Mouse (Mus musculus) gastrocnemius, postnatal 25 days (tissue): ENCODE measurements around the gene Lnpep. TPM values are rescaled to one million over a fixed set of nuclear protein-coding genes. Genes with fewer than 3 reads are reported as not detected.
"Not testable (repeated sequence)": the region's sequence is repeated elsewhere in the genome, so short reads cannot be mapped to it uniquely, and the experiment has no call there.

Source experiments
- DNase-seq: peaks from one replicate; pipeline ENCODE4 v3.0.0; 2022
- long read RNA-seq, 2 experiments: library from polyadenylated mRNA; stranded (forward); transcript quantifications; one replicate each; pipeline ENCODE4 v2.0.0; 2021
- total RNA-seq, 2 experiments: library from RNA; stranded (reverse); gene quantifications; 1 replicate in 1 of 2; 2 replicates in 1 of 2; pipeline ENCODE4 v1.2.3; 2021

Lnpep gene
- total RNA-seq: 10 to 100 TPM; 68.2 to 68.4 TPM
- long read RNA-seq, experiment 1, partial matches to known transcripts: 0 of 8 reads
- long read RNA-seq, experiment 1, other reads (novel, unspliced or antisense): 8 of 8 reads
- long read RNA-seq, experiment 2, full-length matches to known transcripts: 2 of 11 reads
- long read RNA-seq, experiment 2, partial matches to known transcripts: 0 of 11 reads
- long read RNA-seq, experiment 2, other reads (novel, unspliced or antisense): 9 of 11 reads

DNA sequence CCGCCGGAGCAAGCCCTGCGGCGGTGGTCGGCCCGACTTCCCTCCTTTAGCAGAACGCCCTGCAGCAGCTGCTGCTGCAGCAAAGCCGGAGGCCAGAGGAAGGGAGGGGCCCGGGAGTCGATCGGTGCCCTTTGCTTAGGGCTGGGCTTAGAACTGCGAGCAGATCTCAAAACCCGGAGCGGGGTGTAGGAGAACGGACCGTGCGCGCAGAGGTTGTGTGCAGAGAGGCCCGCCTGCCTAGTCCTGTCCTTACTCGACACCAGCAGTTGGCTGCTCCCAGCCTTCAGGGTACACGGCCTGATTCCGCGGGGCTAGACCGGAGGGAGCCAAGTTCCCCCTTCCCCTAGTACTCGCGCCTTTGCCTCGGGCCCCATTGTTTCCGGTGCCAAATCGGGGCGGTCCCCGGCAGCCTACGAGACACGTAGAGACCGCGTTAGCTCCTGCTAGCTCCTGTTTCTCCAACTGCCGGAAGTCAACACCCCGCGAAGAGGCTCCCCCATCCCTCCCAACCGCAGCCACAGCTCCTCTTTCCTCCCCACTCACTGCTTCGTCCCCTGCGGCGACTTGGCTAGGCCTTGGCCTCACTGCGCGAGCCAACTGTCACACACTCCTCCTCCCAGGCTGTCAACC lies at the start of gene Lnpep:
Gene Lnpep, minus strand, starts transcription at position 94 of the 630 bp plus-strand sequence.
- peak; percentile 95 for DNase-seq

DNA sequence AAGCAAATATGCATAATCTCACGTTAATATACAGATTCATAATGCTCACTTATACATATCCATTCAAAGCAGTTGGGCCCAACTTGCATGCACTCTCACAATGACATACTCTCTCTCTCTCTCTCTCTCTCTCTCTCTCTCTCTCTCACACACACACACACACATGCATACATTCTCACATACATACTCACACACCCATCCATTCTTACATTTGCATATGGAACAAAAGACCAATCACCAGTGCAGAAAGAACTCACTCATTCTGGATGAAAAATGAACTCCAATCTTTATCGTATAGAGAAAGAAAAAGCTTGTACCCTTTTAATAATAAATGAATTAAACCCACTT lies 31.0 kb upstream of the Lnpep start:
- no peak for DNase-seq

DNA sequence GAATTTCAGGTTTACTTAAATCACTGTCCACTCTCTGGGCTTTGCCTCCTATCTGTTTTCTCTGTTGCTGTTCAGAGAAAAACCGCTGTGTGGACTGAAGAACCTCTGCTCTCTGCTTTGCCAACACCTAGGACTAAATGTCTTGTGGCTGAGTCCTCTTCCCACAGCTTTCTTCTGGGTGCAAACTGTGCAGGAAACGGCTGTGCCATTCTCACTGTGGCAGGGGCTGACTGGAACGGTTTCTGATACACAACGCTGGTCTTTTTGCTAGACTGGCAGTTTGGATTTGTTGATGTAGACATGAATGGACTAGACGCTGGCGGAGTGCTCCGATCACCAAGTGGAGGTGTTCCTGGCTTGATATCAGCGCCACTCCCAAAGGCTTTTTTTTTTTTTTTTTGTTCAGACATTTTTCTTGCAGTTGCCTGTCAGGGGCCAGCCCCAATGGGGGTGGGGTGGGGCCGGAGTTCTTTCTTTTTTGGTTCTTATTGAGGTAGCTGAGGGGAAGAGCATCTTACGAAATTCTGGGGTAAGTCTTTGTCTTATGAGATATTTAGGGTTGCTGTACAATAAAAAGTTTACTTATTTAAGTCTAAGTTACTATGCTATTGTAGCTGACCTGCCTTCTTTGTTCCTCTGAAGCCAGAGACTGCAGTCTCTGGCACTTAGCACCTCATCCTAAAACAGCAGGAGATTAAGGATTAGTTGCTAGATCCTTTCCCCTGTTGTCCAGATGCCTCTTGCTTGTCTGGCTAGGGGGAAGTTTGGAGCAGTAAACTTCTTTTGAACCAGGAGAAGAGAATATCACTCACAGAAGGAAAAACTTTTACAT lies 30.4 kb upstream of the Lnpep start:
- DNase-seq: no peak

DNA sequence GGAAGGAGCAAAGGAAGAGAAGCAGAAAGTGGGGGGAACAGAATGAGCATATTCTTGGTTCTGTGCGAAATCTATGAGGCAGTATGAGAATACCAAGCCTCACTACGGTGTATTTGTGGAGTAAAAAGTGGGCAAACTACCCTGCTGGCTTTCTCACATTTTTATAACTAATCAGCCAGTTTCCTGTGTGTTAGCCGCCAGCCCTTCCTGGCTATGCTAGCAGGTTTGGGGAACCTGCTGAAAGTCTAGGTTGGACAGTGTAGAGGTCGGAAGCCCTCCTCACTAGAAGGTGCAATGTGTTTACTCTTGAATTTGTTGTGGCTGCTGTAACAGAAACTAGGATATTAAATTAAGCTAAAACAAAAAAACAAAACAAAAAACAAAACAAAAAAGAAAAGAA lies 27.7 kb upstream of the Lnpep start:
- DNase-seq: no peak

DNA sequence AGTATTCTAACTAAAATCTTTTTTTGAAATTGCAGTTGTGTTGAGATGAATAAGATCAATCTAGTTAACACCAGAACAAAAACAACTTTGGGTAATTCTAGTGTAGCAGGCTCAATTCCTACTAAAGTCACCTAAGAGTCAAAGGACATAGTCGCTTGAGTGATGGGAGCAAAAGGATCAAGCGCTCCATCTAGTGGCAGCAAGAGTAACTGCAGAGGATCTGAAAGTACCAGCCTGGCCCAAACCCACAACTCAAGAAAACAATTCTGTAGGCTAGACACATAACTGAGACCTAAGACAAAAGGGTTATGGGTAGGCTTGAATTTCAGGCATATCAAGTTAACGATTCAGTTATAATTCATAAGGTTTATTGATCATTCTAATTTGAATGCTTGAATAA lies 20.9 kb upstream of the Lnpep start:
- DNase-seq: no peak

DNA sequence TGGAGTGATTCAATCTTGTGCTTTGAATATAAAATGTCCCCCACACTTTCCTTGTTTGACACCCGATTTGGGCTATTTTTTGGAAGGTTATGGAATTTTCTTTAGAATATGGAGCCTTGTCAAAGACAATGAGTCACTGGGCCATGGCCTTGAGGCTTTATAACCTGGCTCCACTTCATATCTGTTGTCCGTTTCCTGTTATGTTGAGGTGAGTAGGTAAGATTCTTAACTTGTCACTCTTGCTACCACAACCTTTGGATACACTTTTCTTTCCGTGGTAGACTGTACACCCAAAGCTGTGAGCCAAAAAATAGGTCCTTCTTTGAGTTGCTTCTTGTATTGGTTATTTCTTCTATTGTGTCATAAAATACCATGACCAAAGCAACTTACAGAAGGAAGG lies 12.5 kb upstream of the Lnpep start:
- no peak for DNase-seq

DNA sequence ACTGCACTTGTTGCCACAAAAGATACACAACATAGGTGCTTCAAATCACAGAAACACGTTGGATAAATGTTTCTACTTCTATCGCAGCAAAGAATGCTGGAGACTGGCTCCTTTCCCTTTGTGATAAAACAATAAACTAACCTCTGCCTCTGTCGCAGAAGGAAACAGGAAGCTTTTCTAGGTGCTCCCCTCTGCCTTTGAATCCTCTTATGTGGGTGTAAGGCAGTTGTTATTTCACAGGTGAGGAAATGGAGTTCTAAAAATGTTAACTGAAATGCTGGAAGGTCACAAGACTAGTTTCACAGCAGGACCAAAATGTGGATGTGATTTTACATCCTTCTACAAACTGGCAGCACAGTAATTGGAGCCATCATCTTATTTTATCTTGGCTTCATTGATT lies 11.3 kb upstream of the Lnpep start:
- DNase-seq: no peak

DNA sequence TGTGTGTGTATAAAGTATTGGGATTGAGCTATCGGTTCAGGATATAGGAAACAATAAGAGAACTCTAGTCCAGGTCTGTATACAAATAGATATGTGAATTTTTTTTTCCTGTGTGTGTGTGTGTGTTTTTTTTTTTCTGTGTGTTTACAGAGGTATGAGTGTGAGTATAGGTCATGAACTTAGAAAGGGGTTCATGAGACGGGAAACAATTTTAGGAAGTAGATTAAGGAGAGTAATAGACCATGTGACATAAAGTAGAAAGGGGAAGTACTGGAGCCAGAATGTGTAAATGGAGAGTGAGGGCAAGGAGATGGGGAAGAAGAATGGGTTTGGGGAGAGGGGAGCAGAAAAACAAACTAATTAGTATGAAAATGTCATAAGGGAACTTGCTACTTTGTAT lies 9.2 kb upstream of the Lnpep start:
- DNase-seq: no peak

DNA sequence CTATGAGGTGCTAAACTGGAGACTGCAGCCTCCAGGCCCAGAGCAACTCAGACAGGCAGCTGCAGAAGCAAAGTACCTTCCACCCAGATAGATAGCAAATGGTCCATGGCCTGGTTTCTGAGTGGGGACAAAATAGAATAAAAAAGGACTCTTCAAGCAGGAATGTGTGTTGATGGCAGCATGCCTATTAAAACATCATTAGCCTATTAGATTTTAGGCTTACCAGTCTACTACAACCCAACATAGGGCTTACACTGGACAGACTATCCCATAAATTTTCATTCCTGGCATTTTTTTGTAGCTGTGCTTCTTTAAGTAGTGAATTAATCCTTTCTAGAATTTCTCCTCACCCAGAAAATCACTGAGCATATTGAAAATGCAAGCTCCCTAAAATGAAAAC lies 7.1 kb upstream of the Lnpep start:
- DNase-seq: no peak

DNA sequence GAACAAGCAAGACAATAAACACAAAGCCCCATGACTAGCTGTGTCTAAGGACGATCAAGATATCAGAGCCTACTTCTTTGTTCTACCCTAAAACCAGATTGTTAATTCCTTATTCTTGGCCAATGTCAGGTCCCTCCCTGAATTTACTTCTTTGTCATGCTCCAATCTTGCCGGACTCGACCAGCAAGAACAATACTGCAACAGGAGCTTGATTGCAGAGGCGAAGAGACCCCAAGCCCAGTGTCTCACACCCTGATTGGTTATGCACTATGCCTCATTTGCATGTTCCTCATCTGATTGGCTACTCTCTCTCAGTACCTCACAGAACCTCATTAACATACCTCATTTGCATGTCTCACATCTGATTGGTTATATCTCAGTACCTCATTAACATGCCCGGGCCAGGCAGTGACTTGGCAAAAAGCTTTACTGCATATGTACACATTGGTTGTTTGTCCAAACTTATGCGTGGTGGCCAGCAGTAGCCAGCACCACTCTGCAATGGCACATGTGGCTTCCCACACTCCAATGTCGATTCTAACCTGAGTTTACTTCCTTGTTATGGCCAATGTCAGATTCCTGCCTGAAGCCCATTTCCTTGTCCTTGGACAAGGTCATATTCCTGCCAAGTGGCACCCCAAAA lies 3.5 kb upstream of the Lnpep start:
- DNase-seq: not testable (repeated sequence)

DNA sequence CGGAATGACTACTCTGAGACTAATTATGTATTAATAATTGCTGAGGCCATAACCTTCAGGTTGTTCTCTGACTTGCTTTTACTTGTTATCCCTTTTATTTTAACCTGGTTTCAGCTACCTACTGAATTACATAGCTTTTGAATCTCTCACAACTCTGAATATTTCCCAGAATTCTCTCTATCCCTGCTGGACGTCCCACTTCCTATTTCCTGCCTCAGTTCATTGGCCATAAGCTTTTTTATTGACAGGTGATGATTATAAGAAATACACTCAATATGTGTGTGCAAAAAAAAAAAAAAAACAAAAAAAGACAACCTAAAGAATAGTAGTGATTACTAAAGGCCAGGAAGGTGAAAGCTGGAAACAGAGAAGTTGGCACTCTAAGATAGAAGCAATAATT lies 2.7 kb upstream of the Lnpep start:
- no peak for DNase-seq

DNA sequence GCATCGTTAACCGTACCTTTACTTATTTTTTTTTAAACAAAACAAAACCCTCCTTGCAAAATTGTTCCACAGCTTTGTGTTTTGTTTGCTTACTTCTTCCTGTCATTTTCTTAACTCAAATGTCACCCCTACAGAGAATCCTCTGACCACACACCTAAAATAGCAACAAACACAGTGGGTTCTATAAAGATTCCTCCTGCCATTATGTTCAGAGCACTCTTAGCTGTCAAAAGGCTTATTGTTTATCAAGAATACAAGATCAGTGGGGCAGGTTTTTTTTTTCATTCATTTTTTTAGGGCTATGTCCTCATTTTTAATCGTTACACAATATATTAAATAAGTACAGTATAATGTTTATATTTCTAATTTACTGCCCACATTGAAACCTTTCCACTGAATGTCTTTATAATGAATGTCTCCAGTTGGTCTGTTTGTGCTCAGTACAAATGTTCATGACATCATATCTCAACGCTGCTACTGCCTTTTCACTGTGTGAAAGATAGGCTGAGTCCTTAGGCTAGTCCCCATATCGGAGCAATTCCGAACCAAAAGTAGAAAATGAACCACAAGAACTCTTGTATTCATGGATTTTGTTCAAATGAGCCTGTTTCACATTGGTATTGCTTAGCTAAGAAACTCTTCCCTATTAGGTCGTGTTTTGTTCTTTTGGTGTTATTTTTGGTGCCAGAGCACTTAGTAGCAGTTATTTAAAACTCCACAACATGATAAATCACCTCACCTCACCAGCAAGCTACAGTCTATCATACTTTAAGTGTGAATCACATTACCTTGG lies 1.2 kb upstream of the Lnpep start:
- no peak for DNase-seq

DNA sequence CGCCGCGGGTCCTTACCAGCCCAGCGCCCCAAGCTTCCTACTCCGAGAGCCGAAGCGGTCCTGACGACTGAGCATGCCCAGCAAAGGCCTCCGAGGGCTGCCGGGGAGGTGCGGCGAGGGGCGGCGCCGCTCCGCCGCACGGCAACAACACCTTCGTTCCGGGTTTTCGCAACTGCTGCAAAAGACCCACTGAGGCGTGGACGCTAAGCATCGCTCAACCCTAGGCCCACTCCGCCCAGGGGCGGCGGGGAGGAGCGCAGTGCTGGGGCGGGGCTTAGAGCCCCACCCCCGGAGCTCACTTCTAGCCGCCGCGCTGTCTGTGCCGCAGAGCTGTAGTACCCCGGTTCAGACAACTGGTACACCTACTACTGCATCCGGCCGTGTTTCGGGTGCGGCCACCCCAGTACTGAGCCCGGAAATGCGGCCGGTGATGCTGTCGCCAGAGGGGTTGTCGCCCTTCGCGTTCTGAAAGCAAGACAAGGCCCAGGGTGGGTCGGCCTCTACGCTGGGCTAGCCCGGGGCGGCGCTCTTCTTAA lies 361 bp downstream of the Lnpep start:
- peak; percentile 97 for DNase-seq

DNA sequence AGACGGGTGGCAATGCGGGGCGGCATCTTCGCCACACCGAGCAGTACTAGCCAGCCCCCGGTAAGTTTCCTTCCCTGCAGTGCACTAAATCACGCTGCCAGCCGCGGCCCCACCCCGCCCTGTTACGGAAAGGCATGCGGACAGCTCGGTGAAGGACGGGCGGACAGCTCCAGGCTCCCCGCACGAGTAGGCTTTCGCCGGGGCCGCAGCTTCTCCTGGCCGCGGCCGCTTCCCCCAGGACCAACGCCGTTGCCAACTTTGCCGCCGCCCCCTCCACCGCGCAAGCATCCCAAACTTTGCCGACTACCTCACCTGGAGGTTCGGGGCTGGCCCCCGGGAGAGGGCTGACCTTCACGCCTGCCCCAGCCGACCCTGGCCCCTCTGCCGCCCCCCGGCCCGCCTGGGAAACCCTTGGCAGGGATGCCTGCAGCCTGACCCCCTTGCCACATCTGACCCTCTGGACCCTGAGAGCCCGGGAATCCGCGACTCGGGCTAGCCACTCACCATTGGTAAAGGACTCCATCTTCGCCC lies 895 bp downstream of the Lnpep start:
- peak; percentile 79 for DNase-seq

DNA sequence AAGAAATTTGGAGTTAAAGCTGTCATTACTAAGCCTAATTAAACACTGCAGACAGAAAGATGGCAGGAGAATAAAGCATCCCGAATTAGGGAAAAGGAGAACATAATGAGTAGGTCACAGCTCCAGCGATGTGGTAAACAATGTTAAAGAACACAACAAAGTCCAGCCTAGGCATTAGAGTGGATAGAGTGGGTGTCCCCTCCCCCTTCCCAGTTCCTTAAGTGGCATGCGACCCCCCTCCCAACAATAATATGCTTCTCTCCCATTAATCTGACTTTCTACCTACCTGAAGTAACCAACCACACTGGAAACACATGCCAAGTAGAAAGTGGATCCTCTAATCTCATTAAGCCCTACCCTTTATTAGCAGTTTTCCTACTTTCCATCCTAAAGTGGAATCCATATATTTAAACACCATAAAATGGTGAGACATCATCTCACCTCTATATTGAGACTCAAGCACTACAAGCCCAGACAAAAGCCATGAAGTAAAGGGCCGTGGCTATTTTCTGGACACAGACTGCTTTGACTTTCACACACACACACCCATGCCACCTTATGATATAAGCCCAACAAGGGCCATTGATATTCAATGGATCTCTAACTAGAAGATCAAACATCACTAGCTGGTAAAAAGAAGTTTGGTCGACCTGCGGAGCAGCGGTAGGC lies 1.5 kb downstream of the Lnpep start:
- no peak for DNase-seq

DNA sequence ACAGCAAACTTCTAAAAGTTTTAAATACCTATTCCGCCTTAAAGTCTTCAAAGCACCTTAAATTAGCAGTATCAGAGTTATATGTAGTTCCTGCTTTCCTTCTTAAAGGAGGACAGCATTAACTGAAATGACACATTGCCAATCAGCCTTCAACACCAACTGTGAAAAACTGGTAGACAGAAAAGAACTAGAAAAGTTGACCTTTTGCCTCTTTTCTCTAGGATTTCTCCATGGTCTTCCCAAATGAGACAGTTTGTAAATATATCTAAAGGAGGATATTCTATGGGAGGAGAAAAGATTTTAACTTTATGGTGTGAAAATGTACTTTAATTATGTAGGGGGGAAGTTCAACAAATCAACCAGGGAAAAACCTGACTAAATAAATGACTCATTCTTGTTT lies 2.3 kb downstream of the Lnpep start:
- no peak for DNase-seq

DNA sequence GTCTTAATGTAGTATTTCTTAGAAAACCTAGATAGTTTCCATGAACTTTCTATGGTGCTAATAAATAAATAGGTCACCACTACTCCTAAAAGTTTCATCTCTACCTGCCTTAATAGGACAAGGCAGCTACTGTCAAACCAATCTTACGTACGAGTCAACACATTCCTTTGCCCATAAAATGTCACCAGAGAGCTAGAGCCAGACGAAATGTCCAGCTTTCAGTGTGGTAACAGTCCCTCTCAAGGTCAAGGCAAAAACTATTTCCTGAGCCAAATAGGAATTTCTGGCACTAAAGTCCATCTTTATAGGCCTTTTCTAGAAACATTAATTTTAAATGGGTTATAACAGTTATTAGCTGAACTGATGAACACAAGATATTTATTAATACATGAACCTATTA lies 3.3 kb downstream of the Lnpep start:
- DNase-seq: no peak

DNA sequence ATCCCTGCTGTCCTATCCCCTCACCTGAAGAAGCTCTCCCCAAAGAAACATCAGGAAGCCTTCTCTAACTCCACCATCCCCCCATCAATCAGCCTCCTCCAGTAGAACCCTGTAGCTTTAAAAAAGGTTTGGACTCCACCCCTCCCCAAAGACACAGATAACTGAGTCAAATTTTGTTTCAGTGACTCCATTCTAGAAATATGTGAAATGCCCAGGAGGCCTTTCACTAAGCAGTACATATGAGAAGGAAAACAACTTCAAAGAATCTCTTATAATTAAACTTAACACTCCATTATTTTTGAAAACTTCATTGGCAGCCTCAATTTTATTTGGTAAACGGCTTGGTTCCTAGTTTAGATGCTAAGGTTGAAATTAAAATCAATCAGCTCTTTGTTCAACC lies 6.4 kb downstream of the Lnpep start:
- no peak for DNase-seq

DNA sequence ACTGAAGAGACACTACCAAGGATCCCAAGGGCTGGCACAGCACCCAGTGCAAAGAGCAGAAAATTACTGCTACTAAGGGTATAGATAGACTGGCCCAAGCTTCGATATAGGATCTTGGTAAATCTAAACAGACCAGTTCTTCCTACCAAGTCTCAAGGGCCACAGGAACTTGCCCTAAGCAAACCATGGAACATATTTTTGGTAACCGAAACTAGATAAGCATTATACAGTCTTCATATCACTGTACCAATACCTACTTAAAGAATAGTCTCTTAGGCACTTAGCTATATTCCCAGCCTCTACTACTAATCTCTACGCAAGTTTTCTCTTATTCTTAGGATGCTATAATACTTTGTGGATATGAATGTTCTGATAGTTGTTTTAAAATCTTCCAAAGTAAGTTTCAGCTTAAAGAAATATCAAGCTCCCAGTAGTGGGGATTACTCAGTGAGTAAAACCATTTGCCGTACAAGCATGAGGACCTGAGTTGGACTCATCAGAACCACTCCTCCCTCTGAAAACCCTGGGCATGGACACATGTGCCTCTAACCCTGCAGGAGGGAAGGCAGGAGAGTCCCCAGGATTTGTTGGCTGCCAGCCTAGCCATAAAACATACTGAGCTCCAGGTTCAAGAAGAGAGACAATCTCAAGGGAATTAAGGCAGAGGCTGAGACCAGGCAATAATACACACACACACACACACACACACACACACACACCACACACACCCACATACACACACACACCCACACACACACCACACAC lies 7.2 kb downstream of the Lnpep start:
- DNase-seq: no peak

DNA sequence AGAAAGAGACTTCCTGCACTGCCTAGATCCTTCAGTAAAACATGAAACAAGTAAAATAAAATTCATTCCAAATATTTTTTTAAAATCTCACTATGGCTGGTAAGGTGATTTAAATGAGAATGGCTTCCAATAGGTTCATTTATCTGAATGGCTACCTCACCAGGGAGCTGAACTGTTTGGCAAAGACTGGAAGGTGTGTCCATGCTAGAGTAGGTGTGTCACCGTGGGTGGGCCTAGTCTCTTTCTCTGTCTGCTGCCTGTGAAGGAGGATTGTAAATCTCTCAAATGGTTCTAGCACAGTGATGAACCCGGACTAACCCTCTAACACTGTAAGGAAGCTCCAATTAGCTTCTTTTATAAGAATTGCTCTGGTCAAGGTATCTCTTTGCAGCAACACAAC lies 12.5 kb downstream of the Lnpep start:
- no peak for DNase-seq
